Mouse (Mus musculus) midbrain, postnatal 0 days (tissue): ENCODE results near the gene Phka2. TPM values are rescaled to one million over a fixed set of nuclear protein-coding genes. Genes with fewer than 3 reads are reported as not detected.

Source experiments
- ATAC-seq: fragments of 200-750 bp; cut with Nextera tagmentation; 2 replicates; pipeline ENCODE4 v1.8.0; 2017; ENCODE audit warnings: moderate number of reproducible peaks, mild to moderate bottlenecking, moderate TSS enrichment, moderate library complexity; ENCODE audit not compliant: low FRiP score
- DNase-seq: peaks from one replicate; pipeline ENCODE4 v3.0.0-alpha.2; 2015; ENCODE audit warnings: low spot score
- H3K27ac ChIP-seq: fragments of 300-500 bp; sonication (generic); 2 replicates; pipeline ENCODE4 v1.5.1; 2014; ENCODE audit warnings: low read depth, mild to moderate bottlenecking, low read length, mixed read lengths
- H3K27me3 ChIP-seq: fragments of 300-500 bp; sonication (generic); 2 replicates; pipeline ENCODE4 v1.6.1; 2014; ENCODE audit warnings: low read length, control low read depth, mixed read lengths; ENCODE audit not compliant: insufficient read depth
- H3K36me3 ChIP-seq: fragments of 300-500 bp; sonication (generic); 2 replicates; pipeline ENCODE4 v1.6.1; 2014; ENCODE audit warnings: low read length, control low read depth, mixed read lengths; ENCODE audit not compliant: insufficient read depth
- H3K4me1 ChIP-seq: fragments of 300-500 bp; sonication (generic); 2 replicates; pipeline ENCODE4 v1.6.1; 2014; ENCODE audit warnings: mild to moderate bottlenecking, control low read depth, antibody characterized with exemption, low read length, mixed read lengths; ENCODE audit not compliant: insufficient read depth
- H3K4me2 ChIP-seq: fragments of 300-500 bp; sonication (generic); 2 replicates; pipeline ENCODE4 v1.6.1; 2014; ENCODE audit warnings: low read depth, mild to moderate bottlenecking, low read length, mixed read lengths; ENCODE audit not compliant: poor library complexity, severe bottlenecking
- H3K4me3 ChIP-seq: fragments of 300-500 bp; sonication (generic); 2 replicates; pipeline ENCODE4 v1.5.1; 2014; ENCODE audit warnings: low read depth, mild to moderate bottlenecking, low read length, moderate library complexity
- H3K9ac ChIP-seq: fragments of 300-500 bp; sonication (generic); replicated peaks from 2 replicates; pipeline ENCODE4 v1.6.1; 2014; ENCODE audit warnings: mild to moderate bottlenecking, low read length, moderate library complexity, mixed read lengths; ENCODE audit not compliant: poor library complexity, severe bottlenecking
- H3K9me3 ChIP-seq: fragments of 300-500 bp; sonication (generic); 2 replicates; pipeline ENCODE4 v1.6.1; 2016; ENCODE audit warnings: low read length, control low read depth
- CTCF ChIP-seq: IDR thresholded peaks from 2 replicates; pipeline ENCODE4 v1.5.1; 2016; ENCODE audit warnings: antibody characterized with exemption, mild to moderate bottlenecking
- WGBS: fragments of 180-500 bp; shearing (Covaris S2); extraction: QIAGEN DNeasy Blood & Tissue Kit; methylation state at CpG from one replicate; pipeline ENCODE4 v1.1.7; 2014; 5-methylcytosine and 5-hydroxymethylcytosine counted together
- polyA plus RNA-seq: library from polyadenylated mRNA; unstranded; fragments of >200 nt; fragmentation: Nextera tagmentation; extraction: Ambion mirVana; gene quantifications from 2 replicates; pipeline ENCODE4 v1.2.1, GENCODE M21; 2015
- total RNA-seq: library from RNA; depleted of rRNA; stranded (reverse); fragments of >200 nt; gene quantifications from 2 replicates; pipeline ENCODE4 v1.2.3, GENCODE M21; 2014

Phka2 gene
- total and polyA plus RNA-seq, 2 experiments from 2014 or later: 6.3 to 19.3 TPM

GRCm38 (mm10) chrX:160588523-160588922 lies 86.6 kb downstream of the Phka2 start:
- H3K36me3 ChIP-seq: no peaks in the 10 kb centered on the region
- no peak overlapping the region for H3K4me3 ChIP-seq
- ATAC-seq: no peak
- 58% methylated on average over 4 of the region's 4 CpGs for WGBS
- no peaks in the 10 kb centered on the region for H3K4me1 ChIP-seq
- no peak overlapping the region for H3K4me2 ChIP-seq
- TF ChIP-seq CTCF: no peak
- DNase-seq: peak; percentile 21
- H3K27me3 ChIP-seq: peaks cover 3% of the 10 kb centered on the region; the same call in 1 of the 2 replicates
- H3K9me3 ChIP-seq: no peaks in the 10 kb centered on the region
- H3K9ac ChIP-seq: no peak overlapping the region
- H3K27ac ChIP-seq: no peak overlapping the region

DNA sequence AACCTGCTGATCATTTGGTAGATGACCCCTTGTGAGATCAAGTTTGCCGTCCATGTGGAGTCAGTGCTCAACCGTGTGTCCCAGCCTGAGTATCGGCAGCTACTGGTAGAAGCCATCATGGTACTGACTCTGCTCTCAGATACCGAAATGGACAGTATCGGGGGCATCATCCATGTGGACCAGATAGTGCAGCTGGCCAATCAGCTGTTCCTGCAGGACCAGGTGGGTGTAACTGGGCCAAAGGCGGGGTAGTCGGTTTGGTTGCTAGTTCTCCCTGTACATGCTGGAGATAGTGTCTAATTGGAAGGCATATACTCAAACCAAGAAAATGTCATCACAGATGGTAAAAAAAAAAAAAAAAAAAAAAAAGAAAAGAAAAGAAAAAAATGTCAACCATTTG lies 88.2 kb downstream of the Phka2 start:
- Histone ChIP-seq H3K4me3 (no peak overlapping the region), H3K27me3 (peaks cover 3% of the 10 kb centered on the region; the same call in 1 of the 2 replicates), H3K9ac (no peak overlapping the region), H3K27ac (no peak overlapping the region), H3K4me2 (no peak overlapping the region), H3K4me1 (no peaks in the 10 kb centered on the region), H3K9me3 (no peaks in the 10 kb centered on the region), H3K36me3 (no peaks in the 10 kb centered on the region)
- TF ChIP-seq CTCF: no peak
- DNase-seq (no peak), ATAC-seq (no peak)
- WGBS: 97% methylated on average over 7 of the region's 7 CpGs

DNA sequence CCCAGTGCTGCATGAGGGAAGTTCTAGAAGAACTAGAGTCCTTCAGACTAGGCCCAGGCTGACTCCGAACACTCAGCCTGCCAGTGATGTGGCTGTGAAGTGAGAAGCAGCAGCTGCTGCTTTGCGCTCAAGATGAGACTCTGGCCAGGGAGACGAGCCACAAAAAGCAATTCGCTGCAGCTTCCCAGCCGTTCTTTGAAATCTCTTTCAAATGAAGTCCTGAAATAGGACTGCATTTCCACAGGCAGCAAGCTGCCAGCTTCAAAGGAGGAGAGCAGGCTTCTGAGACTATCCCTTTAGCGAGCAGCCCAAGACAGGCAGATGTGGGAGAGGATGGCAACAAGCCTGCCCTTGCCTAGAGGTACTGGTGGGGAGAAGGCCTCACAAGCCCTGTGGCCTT lies 91.0 kb downstream of the Phka2 start:
- Histone ChIP-seq H3K9me3 (no peaks in the 10 kb centered on the region), H3K4me3 (no peak overlapping the region), H3K9ac (no peak overlapping the region), H3K36me3 (no peaks in the 10 kb centered on the region), H3K27me3 (no peaks in the 10 kb centered on the region), H3K27ac (0 out of 2 replicates have a peak overlapping the region, but pooled peaks have one; percentile 18), H3K4me2 (no peak overlapping the region), H3K4me1 (no peaks in the 10 kb centered on the region)
- DNase-seq (no peak), ATAC-seq (no peak)
- TF ChIP-seq CTCF: no peak
- WGBS: 59% methylated on average over 6 of the region's 6 CpGs

DNA sequence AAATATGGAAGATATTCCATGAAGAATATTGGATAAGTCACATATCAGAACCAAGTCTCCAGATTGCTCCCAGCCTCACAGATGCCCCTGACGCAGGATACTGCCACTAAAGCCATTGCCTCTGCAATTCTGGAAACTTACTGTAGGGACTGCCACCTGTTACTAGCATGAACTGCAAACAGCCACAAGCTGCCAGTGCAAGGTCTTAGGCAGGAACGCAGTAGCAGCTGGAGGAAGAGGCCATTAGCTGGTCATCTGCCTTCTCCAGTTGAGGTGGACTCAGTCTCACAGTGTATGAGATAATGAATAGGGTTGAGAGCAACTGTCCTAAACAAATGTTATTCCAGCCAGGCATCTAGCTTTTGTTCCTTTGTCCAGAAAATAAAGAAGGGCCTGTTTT lies 96.1 kb downstream of the Phka2 start:
- H3K36me3 ChIP-seq: no peaks in the 10 kb centered on the region
- H3K9ac ChIP-seq: no peak overlapping the region
- TF ChIP-seq CTCF: no peak
- no peak for ATAC-seq
- H3K4me3 ChIP-seq: no peak overlapping the region
- DNase-seq: no peak
- H3K4me2 ChIP-seq: no peak overlapping the region
- no peaks in the 10 kb centered on the region for H3K9me3 ChIP-seq
- no peak overlapping the region for H3K27ac ChIP-seq
- H3K4me1 ChIP-seq: no peaks in the 10 kb centered on the region
- H3K27me3 ChIP-seq: peaks cover 6% of the 10 kb centered on the region; the same call in 1 of the 2 replicates
- WGBS: 72% methylated on average over 2 of the region's 2 CpGs

GRCm38 (mm10) chrX:160598562-160599458 lies 96.8 kb downstream of the Phka2 start:
- Histone ChIP-seq H3K4me2 (no peak overlapping the region), H3K27ac (no peak overlapping the region), H3K4me1 (no peaks in the 10 kb centered on the region), H3K9me3 (no peaks in the 10 kb centered on the region), H3K4me3 (no peak overlapping the region), H3K27me3 (peaks cover 6% of the 10 kb centered on the region; the same call in 1 of the 2 replicates), H3K36me3 (no peaks in the 10 kb centered on the region), H3K9ac (no peak overlapping the region)
- no peak for TF ChIP-seq CTCF
- 50% methylated on average over 3 of the region's 3 CpGs for WGBS
- DNase-seq (peak; percentile 29), ATAC-seq (peak; percentile 38; the same call in 1 of the 2 replicates)

DNA sequence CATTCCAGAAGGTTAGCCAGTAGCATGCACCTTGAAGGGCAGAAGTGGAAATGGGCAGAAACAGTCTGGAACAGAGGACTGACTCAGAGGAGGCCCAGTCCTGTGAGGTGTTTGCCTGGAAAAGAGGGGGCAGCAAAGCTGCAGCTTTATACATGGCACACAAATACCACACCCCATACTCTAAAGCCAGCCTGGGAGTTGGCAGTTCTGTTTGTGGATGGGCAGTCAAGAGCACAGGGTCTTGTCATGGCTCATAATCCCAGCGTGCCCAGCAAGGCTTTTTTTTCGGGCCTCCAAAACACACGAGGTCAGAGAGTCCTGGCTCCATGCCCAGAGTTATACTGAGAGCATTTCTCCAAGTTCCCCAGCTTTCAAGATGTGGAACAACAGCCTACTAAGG lies 99.1 kb downstream of the Phka2 start:
- no peaks in the 10 kb centered on the region for H3K36me3 ChIP-seq
- DNase-seq: no peak
- no peak overlapping the region for H3K4me2 ChIP-seq
- H3K4me1 ChIP-seq: no peaks in the 10 kb centered on the region
- H3K4me3 ChIP-seq: no peak overlapping the region
- TF ChIP-seq CTCF: no peak
- no peak for ATAC-seq
- 34% methylated on average over 3 of the region's 3 CpGs for WGBS
- peaks cover 6% of the 10 kb centered on the region; the same call in 1 of the 2 replicates for H3K27me3 ChIP-seq
- no peaks in the 10 kb centered on the region for H3K9me3 ChIP-seq
- H3K9ac ChIP-seq: no peak overlapping the region
- H3K27ac ChIP-seq: no peak overlapping the region
